Mouse (Mus musculus): ENCODE data around the gene H2-Ob. TPM values are rescaled to one million over a fixed set of nuclear protein-coding genes. Genes with fewer than 3 reads are reported as not detected.

The H2-Ob gene
- total RNA-seq, 2 experiments from 2014 or later, result 0.16 to 0.18 TPM

DNA sequence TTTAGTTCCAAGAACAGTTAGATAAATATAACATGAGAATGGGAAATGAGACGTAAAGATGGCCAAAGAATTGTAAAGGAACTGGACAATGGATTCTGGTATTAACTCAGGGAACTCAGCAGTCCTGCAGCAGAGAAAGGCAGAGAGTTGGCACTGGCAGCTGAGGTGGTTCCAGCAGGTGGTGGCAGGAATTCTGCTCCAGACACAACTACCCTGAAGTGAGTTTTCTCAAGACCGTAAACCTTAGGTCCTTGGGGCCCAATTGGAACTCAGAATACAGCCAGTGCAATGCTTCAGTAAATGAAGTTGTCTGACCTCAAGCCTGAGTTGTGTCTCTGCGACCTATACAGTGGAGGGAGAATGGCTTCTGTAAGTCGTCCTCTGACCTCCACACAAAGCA, 55.5 kb downstream of the H2-Ob start:
- intact Hi-C loops (cut with DNase I), result no loop called here
- Histone ChIP-seq H3K27ac (no peak overlapping the region), H3K4me3 (no peak overlapping the region)
- no peak for TF ChIP-seq CTCF (IDR thresholded peaks at IDR 0.05)
- no peak for DNase-seq (ENCODE audit: extremely low spot score in 1 of 2, low spot score in 2 of 2)

DNA sequence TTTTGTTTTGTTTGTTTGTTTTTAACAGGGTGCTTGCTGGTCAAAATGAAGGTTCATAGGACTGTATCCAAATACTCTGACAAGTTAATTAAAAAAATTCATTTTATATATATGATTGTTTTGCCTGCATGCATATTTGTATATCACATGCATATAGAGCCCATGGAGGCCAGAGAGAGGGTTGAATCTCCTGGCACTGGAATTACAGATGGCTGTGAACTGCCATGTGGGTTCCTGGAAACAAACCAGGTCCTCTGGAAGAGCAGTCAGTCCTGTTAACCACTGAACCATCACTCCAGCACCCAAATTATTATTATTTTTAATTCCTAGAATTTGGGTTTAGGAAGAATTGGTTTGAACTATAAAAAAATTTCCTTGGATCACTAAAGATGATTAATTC, 56.6 kb downstream of the H2-Ob start:
- intact Hi-C loops (cut with DNase I), result no loop called here

DNA sequence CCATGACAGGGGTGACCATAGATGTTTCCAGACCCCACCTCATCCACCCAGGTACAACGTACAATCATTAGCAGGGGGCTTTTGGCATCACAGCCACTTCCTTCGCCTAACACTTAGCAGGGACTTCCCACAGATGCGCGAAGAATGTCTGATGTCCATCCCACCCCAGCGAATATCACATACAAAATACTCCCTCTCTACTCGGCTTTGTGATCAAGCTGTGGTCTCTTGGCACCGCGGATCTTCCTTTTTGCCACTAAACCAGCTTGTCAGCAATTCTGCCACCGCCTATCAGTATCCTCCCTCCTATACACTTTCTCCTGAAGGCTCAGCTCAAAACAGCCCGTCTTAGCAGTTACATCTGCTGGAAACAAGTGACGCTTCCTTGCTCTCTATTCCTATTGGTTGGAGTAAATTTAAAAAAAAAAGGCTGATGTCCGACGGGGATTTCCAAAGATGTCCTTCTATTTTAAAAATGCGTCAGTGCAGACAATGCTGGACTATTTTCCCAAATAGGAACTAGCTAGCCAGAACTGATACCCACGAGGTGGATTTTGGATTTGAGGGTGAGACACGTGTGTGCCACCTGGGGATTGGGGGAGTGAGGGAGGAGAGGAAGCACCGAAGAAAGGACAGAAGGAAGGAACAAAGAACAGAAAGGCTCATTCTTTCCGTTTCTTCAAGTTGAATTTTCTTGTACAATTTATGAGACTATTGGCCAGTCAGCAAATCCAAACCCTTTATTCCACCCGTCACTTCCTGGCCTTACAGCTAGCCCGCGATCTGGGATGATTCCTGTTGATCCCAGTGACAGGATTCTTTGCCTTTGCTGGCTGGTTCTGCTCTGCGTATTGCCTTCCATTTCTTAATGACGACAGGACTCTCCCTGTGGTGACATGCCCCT, 57.4 kb downstream of the H2-Ob start:
- no peak overlapping the region for H3K27ac ChIP-seq
- intact Hi-C loops (cut with DNase I), result no loop called here

More for the DNA sequence above, 56.6 kb downstream of the H2-Ob start:
- Histone ChIP-seq H3K27ac (no peak overlapping the region), H3K4me3 (no peak overlapping the region)
- no peak for TF ChIP-seq CTCF (IDR thresholded peaks at IDR 0.05)
- DNase-seq (ENCODE audit: extremely low spot score in 1 of 2, low spot score in 2 of 2), result no peak

GRCm38 (mm10) chr17:34299356-34299755, 60.7 kb downstream of the H2-Ob start:
- intact Hi-C loops (cut with DNase I), result no loop called here
- Histone ChIP-seq H3K27ac (no peak overlapping the region), H3K4me3 (no peak overlapping the region)
- TF ChIP-seq CTCF (IDR thresholded peaks at IDR 0.05), result no peak
- no peak for DNase-seq (ENCODE audit: extremely low spot score in 1 of 2, low spot score in 2 of 2)

More for the DNA sequence above, 57.4 kb downstream of the H2-Ob start:
- peak; percentile 16 to 33 for DNase-seq (ENCODE audit: extremely low spot score in 1 of 2, low spot score in 2 of 2)
- H3K4me3 ChIP-seq, result 0 out of 2 replicates have a peak overlapping the region, but pooled peaks have one; percentile 8
- no peak for TF ChIP-seq CTCF (IDR thresholded peaks at IDR 0.05)

- Histone ChIP-seq H3K27ac (no peak overlapping the region), H3K4me3 (no peak overlapping the region)
- intact Hi-C loops (cut with DNase I), result no loop called here
- TF ChIP-seq CTCF (IDR thresholded peaks at IDR 0.05), result no peak
- no peak for DNase-seq (ENCODE audit: extremely low spot score in 1 of 2, low spot score in 2 of 2)
Observed at GRCm38 (mm10) chr17:34300071-34300470, 61.4 kb downstream of the H2-Ob start.

GRCm38 (mm10) chr17:34300691-34301566, 62.2 kb downstream of the H2-Ob start:
- Histone ChIP-seq H3K27ac (no peak overlapping the region), H3K4me3 (no peak overlapping the region)
- no peak for TF ChIP-seq CTCF (IDR thresholded peaks at IDR 0.05)
- intact Hi-C loops (cut with DNase I), result no loop called here
- DNase-seq (ENCODE audit: extremely low spot score in 1 of 2, low spot score in 2 of 2), result no peak

- no peak overlapping the region for H3K27ac ChIP-seq
- no peak for TF ChIP-seq CTCF (IDR thresholded peaks at IDR 0.05)
- intact Hi-C loops (cut with DNase I), result no loop called here
- H3K4me3 ChIP-seq, result no peak overlapping the region
- DNase-seq (ENCODE audit: extremely low spot score in 1 of 2, low spot score in 2 of 2), result no peak
Observed at GRCm38 (mm10) chr17:34301670-34302190, 63.0 kb downstream of the H2-Ob start.

- DNase-seq (ENCODE audit: extremely low spot score in 1 of 2, low spot score in 2 of 2), result no peak
- H3K4me3 ChIP-seq, result no peak overlapping the region
- no peak for TF ChIP-seq CTCF (IDR thresholded peaks at IDR 0.05)
- intact Hi-C loops (cut with DNase I), result no loop called here
- no peak overlapping the region for H3K27ac ChIP-seq
Observed at GRCm38 (mm10) chr17:34303789-34304188, 65.1 kb downstream of the H2-Ob start.

Other genes with a start within 250 kb of the H2-Ob start
- 10 to 100 TPM; 19.7 to 23.5 TPM for gene H2-K1, start 238.6 kb upstream of the H2-Ob start, total RNA-seq (2021)
- 10 to 100 TPM; 34.8 to 44.9 TPM for gene Ring1, start 214.2 kb upstream of the H2-Ob start, total RNA-seq (2021)
- gene H2-Ke6, start 210.8 kb upstream of the H2-Ob start, total RNA-seq (2021), result 10 to 100 TPM; 34.4 to 41.2 TPM
- gene Slc39a7, start 207.2 kb upstream of the H2-Ob start, total RNA-seq (2021), result 100 to 1,000 TPM in 1 of 2 experiments, 10 to 100 TPM in 1; 98.6 to 104 TPM
- 10 to 100 TPM; 84.7 to 86.2 TPM for gene Rxrb, start 207.1 kb upstream of the H2-Ob start, total RNA-seq (2021)
- 10 to 100 TPM; 11.3 to 15.2 TPM for gene Col11a2, start 199.5 kb upstream of the H2-Ob start, total RNA-seq (2021)
- gene H2-Oa, start 146.6 kb upstream of the H2-Ob start, total RNA-seq (2021), result under 1 TPM in 1 of 2 experiments, not detected in 1; 0.47 TPM
- gene H2-DMa, start 119.4 kb upstream of the H2-Ob start, total RNA-seq (2021), result 10 to 100 TPM; 23.3 to 28.2 TPM
- gene Brd2, start 116.3 kb upstream of the H2-Ob start, total RNA-seq (2021), result 100 to 1,000 TPM; 177 to 179 TPM
- under 1 TPM; 0.56 to 0.59 TPM for gene H2-DMb2, start 95.6 kb upstream of the H2-Ob start, total RNA-seq (2021)
- gene H2-DMb1, start 85.8 kb upstream of the H2-Ob start, total RNA-seq (2021), result 1 to 10 TPM; 1.1 to 1.7 TPM
- gene Tap1, start 51.4 kb upstream of the H2-Ob start, total RNA-seq (2021), result 1 to 10 TPM; 2.1 to 3.4 TPM
- 1 to 10 TPM; 1.1 to 2.0 TPM for gene Psmb9, start 51.1 kb upstream of the H2-Ob start, total RNA-seq (2021)
- 1 to 10 TPM; 2.0 to 3.2 TPM for gene Psmb8, start 41.2 kb upstream of the H2-Ob start, total RNA-seq (2021)
- gene Tap2, start 35.4 kb upstream of the H2-Ob start, total RNA-seq (2021), result 1 to 10 TPM; 7.0 to 7.8 TPM
- 1 to 10 TPM; 1.3 to 3.1 TPM for gene H2-Ab1, start 18.8 kb downstream of the H2-Ob start, total RNA-seq (2021)
- gene H2-Aa, start 48.9 kb downstream of the H2-Ob start, total RNA-seq (2021), result 1 to 10 TPM; 1.0 to 3.1 TPM
- gene H2-Eb1, start 67.0 kb downstream of the H2-Ob start, total RNA-seq (2021), result 1 to 10 TPM; 1.1 to 2.1 TPM
- gene H2-Eb2, start 86.8 kb downstream of the H2-Ob start, total RNA-seq (2021), result not detected
- under 1 TPM; 0.65 to 0.68 TPM for gene Btnl2, start 115.9 kb downstream of the H2-Ob start, total RNA-seq (2021)
- gene Btnl1, start 138.2 kb downstream of the H2-Ob start, total RNA-seq (2021), result not detected
- 1 to 10 TPM; 2.5 to 4.4 TPM for gene BC051142, start 159.9 kb downstream of the H2-Ob start, total RNA-seq (2021)
- gene Btnl4, start 238.4 kb downstream of the H2-Ob start, total RNA-seq (2021), result not detected